ENCODE assay signal across 13 mouse cellular contexts in genomic region chr1:86595315-86595714, GRCm38 (mm10).
"Had no signal": no experiment of that assay in that cellular context is flagged by ENCODE, and none has a peak within 500 bp of the region (broad histone marks: within the 10 kb centered on the region; RNA-seq: fewer than 3 reads in every experiment).

No protein-coding gene starts in this region.

- H3K9ac ChIP-seq: hindbrain, embryonic 15.5 days; kidney, embryonic 15.5 days; limb, embryonic 12.5 days; liver, embryonic 13.5 days; neural tube, embryonic 13.5 days; stomach, embryonic 15.5 days had no signal

- H3K27ac ChIP-seq: hindbrain, embryonic 15.5 days; kidney, embryonic 15.5 days; limb, embryonic 12.5 days; liver, embryonic 13.5 days; midbrain, embryonic 10.5 days; neural tube, embryonic 13.5 days; stomach, embryonic 15.5 days had no signal

- H3K4me1 ChIP-seq: hindbrain, embryonic 15.5 days; kidney, embryonic 15.5 days; liver, embryonic 13.5 days; midbrain, embryonic 10.5 days; neural tube, embryonic 13.5 days; stomach, embryonic 15.5 days had no signal

- H3K9me3 ChIP-seq: hindbrain, embryonic 15.5 days; kidney, embryonic 15.5 days; limb, embryonic 12.5 days; liver, embryonic 13.5 days; midbrain, embryonic 10.5 days; neural tube, embryonic 13.5 days; stomach, embryonic 15.5 days had no signal

- ATAC-seq: intestine, embryonic 16.5 days; midbrain, embryonic 16.5 days had no signal

- H3K4me2 ChIP-seq: hindbrain, embryonic 15.5 days; kidney, embryonic 15.5 days; limb, embryonic 12.5 days; liver, embryonic 13.5 days; neural tube, embryonic 13.5 days; stomach, embryonic 15.5 days had no signal

- H3K4me3 ChIP-seq: hindbrain, embryonic 15.5 days; kidney, embryonic 15.5 days; limb, embryonic 12.5 days; liver, embryonic 13.5 days; midbrain, embryonic 10.5 days; neural tube, embryonic 13.5 days; stomach, embryonic 15.5 days had no signal

- DNase-seq: kidney, adult 2 months; kidney, postnatal 14 days; liver, embryonic 13.5 days; right cerebral cortex, postnatal 14 days; thymus, postnatal 36 days had no signal

- H3K27me3 ChIP-seq: hindbrain, embryonic 15.5 days; kidney, embryonic 15.5 days; limb, embryonic 12.5 days; liver, embryonic 13.5 days; neural tube, embryonic 13.5 days; stomach, embryonic 15.5 days had no signal
